8 mouse cellular contexts compared by ENCODE assay signal in the genomic region with DNA sequence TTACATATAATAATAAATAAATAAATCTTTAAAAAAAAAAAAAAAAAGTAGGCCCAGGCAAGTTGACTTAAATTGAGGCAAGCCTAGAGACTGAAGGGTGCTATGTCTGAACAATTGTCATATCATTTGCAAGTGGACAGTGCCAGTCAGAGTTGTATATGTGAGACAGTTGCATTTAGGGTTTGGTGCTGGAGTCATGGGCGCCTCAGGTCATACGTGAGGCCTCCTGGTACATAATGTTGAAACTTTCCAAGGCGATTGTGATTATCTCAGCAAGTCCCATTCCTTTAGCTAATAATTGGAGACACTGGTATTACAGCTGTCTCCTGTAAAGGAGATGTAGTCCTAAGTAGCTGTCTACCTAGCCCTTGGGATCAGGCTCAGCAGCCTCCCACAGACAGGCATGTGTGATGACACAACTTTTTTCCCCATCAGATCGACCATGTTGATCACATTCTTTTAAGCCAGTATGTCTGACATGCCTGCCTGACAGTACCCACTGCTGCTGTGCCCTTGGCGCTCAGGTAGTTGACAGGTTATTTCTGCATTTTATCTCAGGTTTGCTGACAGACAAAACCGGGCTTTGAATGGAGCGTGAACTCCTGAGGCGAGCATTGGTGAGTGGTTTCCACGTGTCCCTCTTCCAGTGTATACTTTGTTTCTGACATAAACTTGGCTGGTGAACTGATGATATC. TPM values are rescaled to one million over a fixed set of nuclear protein-coding genes. Genes with fewer than 3 reads are reported as not detected.
DNase-seq lines count a peak whose midpoint lies in the region; ATAC-seq and TF ChIP-seq lines count a peak whose summit lies in the region.

No protein-coding gene starts in this region.

- 28% methylated on average over 9 of the region's 9 CpGs for WGBS in forebrain, embryonic 12.5 days
- WGBS in liver, adult 2 months, result 54% methylated on average over 9 of the region's 9 CpGs
- WGBS in stomach, postnatal 0 days, result 11% methylated on average over 9 of the region's 9 CpGs

- H3K4me1 ChIP-seq in megakaryocyte, embryonic 14.5 days, result peaks cover 61% of the 10 kb centered on the region
- H3K4me1 ChIP-seq in forebrain, embryonic 12.5 days, result peaks cover 38% of the 10 kb centered on the region
- peaks cover 15% of the 10 kb centered on the region for H3K4me1 ChIP-seq in liver, adult 2 months (ENCODE audit: control insufficient read depth, insufficient read depth, low read length)
- H3K4me1 ChIP-seq in stomach, postnatal 0 days (replicated peaks; ENCODE audit: control insufficient read depth, insufficient read depth), result peaks cover 6% of the 10 kb centered on the region; the same call in 1 of the 2 replicates

- H3K4me2 ChIP-seq in forebrain, embryonic 12.5 days, result peak overlapping the region; percentile 89
- peak overlapping the region; percentile 80 for H3K4me2 ChIP-seq in stomach, postnatal 0 days (replicated peaks; ENCODE audit: low read depth)

- peak overlapping the region; percentile 88 for H3K4me3 ChIP-seq in megakaryocyte, embryonic 14.5 days (replicated peaks)
- peak overlapping the region; percentile 80 for H3K4me3 ChIP-seq in forebrain, embryonic 12.5 days (replicated peaks)
- H3K4me3 ChIP-seq in liver, adult 2 months (ENCODE audit: insufficient read depth, low read depth, low read length), result no peak overlapping the region
- H3K4me3 ChIP-seq in stomach, postnatal 0 days (ENCODE audit: low read depth, low read length), result peak overlapping the region; percentile 80; the same call in 1 of the 2 replicates

- DNase-seq in liver, adult 2 months (ENCODE audit: extremely low read depth, low read depth, low spot score), result no peak
- no peak for DNase-seq in stomach, postnatal 0 days (ENCODE audit: low spot score)
- DNase-seq in adrenal gland, postnatal 10 days, result no peak
- DNase-seq in cerebellum, adult 18-20 months, result no peak

- H3K36me3 ChIP-seq in megakaryocyte, embryonic 14.5 days (replicated peaks; ENCODE audit: low read length), result peaks cover 30% of the 10 kb centered on the region
- H3K36me3 ChIP-seq in forebrain, embryonic 12.5 days (replicated peaks), result peaks cover 29% of the 10 kb centered on the region
- H3K36me3 ChIP-seq in liver, adult 2 months (ENCODE audit: control insufficient read depth, insufficient read depth, low read length), result peaks cover 17% of the 10 kb centered on the region; the same call in 1 of the 2 replicates
- H3K36me3 ChIP-seq in stomach, postnatal 0 days (ENCODE audit: control insufficient read depth, insufficient read depth, low read length), result no peaks in the 10 kb centered on the region; the same call in none of the 2 replicates

- TF ChIP-seq POLR2A in liver, adult 2 months (IDR thresholded peaks at IDR 0.05; ENCODE audit: extremely low read depth, insufficient read depth, low read length), result no peak

- H3K27me3 ChIP-seq in megakaryocyte, embryonic 14.5 days (replicated peaks), result peaks cover 3% of the 10 kb centered on the region
- H3K27me3 ChIP-seq in forebrain, embryonic 12.5 days, result no peaks in the 10 kb centered on the region
- no peaks in the 10 kb centered on the region for H3K27me3 ChIP-seq in liver, adult 2 months (ENCODE audit: control insufficient read depth, insufficient read depth, low read length)
- H3K27me3 ChIP-seq in stomach, postnatal 0 days (ENCODE audit: control insufficient read depth, insufficient read depth, low read length), result no peaks in the 10 kb centered on the region

- TF ChIP-seq CTCF in liver, adult 2 months (IDR thresholded peaks at IDR 0.05; ENCODE audit: low read depth, low read length), result no peak
- TF ChIP-seq CTCF in stomach, postnatal 0 days (IDR thresholded peaks at IDR 0.05; ENCODE audit: low read depth), result no peak

- H3K79me2 ChIP-seq in liver, adult 2 months (ENCODE audit: control insufficient read depth, insufficient read depth, low read length), result peaks cover 10% of the 10 kb centered on the region; the same call in 1 of the 2 replicates

- H3K9ac ChIP-seq in forebrain, embryonic 12.5 days, result peak overlapping the region; percentile 97
- H3K9ac ChIP-seq in liver, adult 2 months (ENCODE audit: low read depth, low read length), result 0 out of 2 replicates have a peak overlapping the region, but pooled peaks have one; percentile 34
- H3K9ac ChIP-seq in stomach, postnatal 0 days (ENCODE audit: low read length), result peak overlapping the region; percentile 38; the same call in 1 of the 2 replicates

- no peaks in the 10 kb centered on the region for H3K9me3 ChIP-seq in megakaryocyte, embryonic 14.5 days
- no peaks in the 10 kb centered on the region for H3K9me3 ChIP-seq in forebrain, embryonic 12.5 days
- H3K9me3 ChIP-seq in stomach, postnatal 0 days (ENCODE audit: control insufficient read depth, low read length), result no peaks in the 10 kb centered on the region

- no peak for ATAC-seq in megakaryocyte, adult 5-6 weeks (ENCODE audit: poor library complexity, severe bottlenecking)
- no peak for ATAC-seq in forebrain, embryonic 12.5 days (ENCODE audit: low FRiP score)
- ATAC-seq in stomach, postnatal 0 days (ENCODE audit: low FRiP score, low TSS enrichment), result no peak
- ATAC-seq in frontal cortex, adult (ENCODE audit: low TSS enrichment), result no peak

- H3K27ac ChIP-seq in forebrain, embryonic 12.5 days, result peak overlapping the region; percentile 63
- no peak overlapping the region for H3K27ac ChIP-seq in liver, adult 2 months (replicated peaks; ENCODE audit: insufficient read depth, low read depth, low read length)
- H3K27ac ChIP-seq in stomach, postnatal 0 days (replicated peaks), result no peak overlapping the region

- no peak for TF ChIP-seq EP300 in stomach, postnatal 0 days (optimal IDR thresholded peaks at IDR 0.05)

RNA-seq across cellular contexts. Expression of gene Znfx1, which starts 1.9 kb away (rescaled TPM):
- polyA plus RNA-seq in megakaryocyte, embryonic 14.5 days (2012; ENCODE audit: insufficient read depth, low replicate concordance), result 3.0 and 8.9 TPM in 2 replicates
- total RNA-seq in megakaryocyte, adult 5-6 weeks (2015), result 28.2 and 29.2 TPM in 2 replicates
- 58.4 and 78.1 TPM in 2 replicates for total RNA-seq in megakaryocyte, adult 5-6 weeks (2017)
- polyA plus RNA-seq in forebrain, embryonic 12.5 days (2016; fragmentation: Nextera tagmentation; extraction: Ambion mirVana), result 8.5 and 9.2 TPM in 2 replicates
- total RNA-seq in liver, adult 2 months (2014; rRNA removed), result 21.6 and 23.8 TPM in 2 replicates
- 20.5 and 23.3 TPM in 2 replicates for polyA plus RNA-seq in liver, adult 2 months (2012; rRNA removed)
- 4.2 and 4.3 TPM in 2 replicates for polyA plus RNA-seq in stomach, postnatal 0 days (2015; fragmentation: Nextera tagmentation; extraction: Ambion mirVana)
- total RNA-seq in adrenal gland, postnatal 10 days (2021), result 10 to 100 TPM; 31.2 to 36.5 TPM

RNA-seq across cellular contexts. Expression of gene Ddx27, which starts 49.8 kb away (rescaled TPM):
- 26.6 and 26.8 TPM in 2 replicates for polyA plus RNA-seq in megakaryocyte, embryonic 14.5 days (2012; ENCODE audit: insufficient read depth, low replicate concordance)
- 14.5 and 15.3 TPM in 2 replicates for total RNA-seq in megakaryocyte, adult 5-6 weeks (2015)
- total RNA-seq in megakaryocyte, adult 5-6 weeks (2017), result 48.1 and 50.4 TPM in 2 replicates
- polyA plus RNA-seq in forebrain, embryonic 12.5 days (2016; fragmentation: Nextera tagmentation; extraction: Ambion mirVana), result 55.9 and 56.6 TPM in 2 replicates
- 11.1 and 11.2 TPM in 2 replicates for total RNA-seq in liver, adult 2 months (2014; rRNA removed)
- polyA plus RNA-seq in liver, adult 2 months (2012; rRNA removed), result 8.7 and 13.4 TPM in 2 replicates
- polyA plus RNA-seq in stomach, postnatal 0 days (2015; fragmentation: Nextera tagmentation; extraction: Ambion mirVana), result 21.8 and 22.0 TPM in 2 replicates
- 10 to 100 TPM; 32.1 to 34.6 TPM for total RNA-seq in adrenal gland, postnatal 10 days (2021)

Comparison
In these comparisons a context has a peak if more than half of its experiments do, and no peak if none do; other contexts are left out.
1. H3K9ac ChIP-seq: peak in every context shown above with its lines; median percentile 97 in forebrain, embryonic 12.5 days; 38 in stomach, postnatal 0 days; 34 in liver, adult 2 months.